Mouse (Mus musculus): Measurements from ENCODE around the gene Stoml1. TPM values are rescaled to one million over a fixed set of nuclear protein-coding genes. Genes with fewer than 3 reads are reported as not detected.

Gene Stoml1
- polyA plus RNA-seq, 2 experiments = 28.7 to 47.2 TPM

DNA sequence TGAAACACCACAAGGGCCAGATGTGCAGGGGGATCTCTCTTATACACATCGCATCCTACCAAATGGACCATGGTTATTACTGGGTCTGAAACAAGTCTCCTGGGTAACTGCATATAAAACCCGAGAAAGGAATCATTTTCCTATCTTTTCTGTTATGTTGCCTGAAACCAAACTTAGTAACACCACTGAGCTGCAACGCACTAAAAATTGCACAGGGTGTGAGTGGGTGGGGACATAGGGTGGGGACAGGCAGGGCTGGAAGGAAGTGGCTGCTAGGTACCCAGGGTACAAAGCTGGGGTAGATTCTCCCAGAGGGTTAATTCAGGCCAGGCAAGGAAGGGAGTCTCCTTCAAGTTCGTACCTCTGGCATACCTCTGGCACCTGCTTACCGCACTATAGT, 10.3 kb upstream of the Stoml1 start:
- no peak for TF ChIP-seq POLR2A (IDR thresholded peaks at IDR 0.05; ENCODE audit: borderline replicate concordance, extremely low read depth, insufficient read depth, insufficient read length)
- no peak overlapping the region for H3K4me3 ChIP-seq (replicated peaks; ENCODE audit: low read length)
- H3K4me1 ChIP-seq (ENCODE audit: control insufficient read depth, insufficient read depth, low read length) = peaks cover 24% of the 10 kb centered on the region
- H3K27ac ChIP-seq (replicated peaks; ENCODE audit: low read depth, low read length) = no peak overlapping the region
- H3K27me3 ChIP-seq (ENCODE audit: control insufficient read depth, insufficient read depth, low read length) = no peaks in the 10 kb centered on the region
- no peaks in the 10 kb centered on the region for H3K9me3 ChIP-seq (ENCODE audit: control insufficient read depth, low read length)
- DNase-seq (ENCODE audit: low spot score) (no peak), ATAC-seq (ENCODE audit: low FRiP score, low read depth) (no peak)
- H3K4me2 ChIP-seq (replicated peaks; ENCODE audit: low read depth, low read length, severe bottlenecking) = no peak overlapping the region
- H3K9ac ChIP-seq (ENCODE audit: low read depth, low read length, severe bottlenecking) = no peak overlapping the region
- 62% methylated on average over 5 of the region's 5 CpGs for WGBS
- H3K36me3 ChIP-seq (ENCODE audit: control insufficient read depth, insufficient read depth, low read length) = peaks cover 7% of the 10 kb centered on the region

DNA sequence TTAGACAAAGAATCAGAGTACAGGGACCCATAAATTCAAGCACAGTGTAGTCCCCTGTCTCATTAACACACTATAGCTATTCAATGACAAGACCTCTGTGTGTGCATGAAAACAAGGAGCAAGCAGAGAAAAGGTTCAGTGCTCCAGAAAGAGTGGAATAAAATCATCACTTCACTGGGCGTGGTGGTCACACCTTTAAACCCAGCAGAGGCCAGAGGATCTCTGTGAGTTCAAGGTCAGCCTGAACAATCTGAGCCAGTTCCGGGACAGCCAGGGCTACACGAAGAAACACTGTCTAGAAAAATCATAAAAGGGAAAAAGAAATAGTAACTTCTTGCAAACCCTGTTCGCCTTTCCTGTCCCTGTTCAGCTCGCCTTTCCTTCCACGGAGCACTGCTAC, 9.3 kb upstream of the Stoml1 start:
- TF ChIP-seq POLR2A (IDR thresholded peaks at IDR 0.05; ENCODE audit: borderline replicate concordance, extremely low read depth, insufficient read depth, insufficient read length) = no peak
- Histone ChIP-seq H3K9me3 (ENCODE audit: control insufficient read depth, low read length) (no peaks in the 10 kb centered on the region), H3K9ac (ENCODE audit: low read depth, low read length, severe bottlenecking) (no peak overlapping the region), H3K27ac (replicated peaks; ENCODE audit: low read depth, low read length) (no peak overlapping the region), H3K36me3 (ENCODE audit: control insufficient read depth, insufficient read depth, low read length) (peaks cover 7% of the 10 kb centered on the region), H3K4me2 (replicated peaks; ENCODE audit: low read depth, low read length, severe bottlenecking) (no peak overlapping the region), H3K27me3 (ENCODE audit: control insufficient read depth, insufficient read depth, low read length) (no peaks in the 10 kb centered on the region), H3K4me1 (ENCODE audit: control insufficient read depth, insufficient read depth, low read length) (peaks cover 29% of the 10 kb centered on the region), H3K4me3 (replicated peaks; ENCODE audit: low read length) (no peak overlapping the region)
- 88% methylated on average over 6 of the region's 6 CpGs for WGBS
- no peak for DNase-seq (ENCODE audit: low spot score)
- no peak for ATAC-seq (ENCODE audit: low FRiP score, low read depth)

DNA sequence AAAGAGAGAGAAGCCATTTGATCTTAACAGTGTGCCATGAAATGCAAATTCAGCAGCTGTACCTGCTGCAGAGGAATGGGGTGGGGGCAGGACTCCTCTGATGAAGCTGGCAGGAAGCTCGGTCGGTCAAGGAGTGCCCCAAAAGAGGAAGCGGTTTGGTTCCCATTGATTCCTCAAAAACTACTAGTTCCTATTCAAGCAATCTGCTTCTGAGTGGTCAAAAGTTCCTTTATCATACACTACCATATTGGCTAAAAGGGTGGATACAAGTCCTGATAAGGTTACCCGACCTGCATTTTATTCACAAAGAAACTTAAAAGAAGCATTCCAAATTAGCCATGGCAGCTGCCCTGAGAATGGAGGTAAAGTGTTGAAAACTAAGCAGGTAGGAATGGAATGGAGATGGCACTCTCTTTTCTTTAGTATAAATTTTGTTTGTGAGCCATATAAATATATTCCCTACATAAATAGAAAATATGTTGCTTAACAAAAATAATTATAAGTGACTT, 6.8 kb upstream of the Stoml1 start:
- Histone ChIP-seq H3K4me2 (replicated peaks; ENCODE audit: low read depth, low read length, severe bottlenecking) (no peak overlapping the region), H3K27ac (replicated peaks; ENCODE audit: low read depth, low read length) (no peak overlapping the region), H3K36me3 (ENCODE audit: control insufficient read depth, insufficient read depth, low read length) (peaks cover 4% of the 10 kb centered on the region), H3K9ac (ENCODE audit: low read depth, low read length, severe bottlenecking) (no peak overlapping the region), H3K4me1 (ENCODE audit: control insufficient read depth, insufficient read depth, low read length) (peaks cover 40% of the 10 kb centered on the region), H3K27me3 (ENCODE audit: control insufficient read depth, insufficient read depth, low read length) (no peaks in the 10 kb centered on the region), H3K9me3 (ENCODE audit: control insufficient read depth, low read length) (no peaks in the 10 kb centered on the region), H3K4me3 (replicated peaks; ENCODE audit: low read length) (no peak overlapping the region)
- ATAC-seq (ENCODE audit: low FRiP score, low read depth) (no peak), DNase-seq (ENCODE audit: low spot score) (no peak)
- WGBS = 66% methylated on average over 4 of the region's 4 CpGs
- no peak for TF ChIP-seq POLR2A (IDR thresholded peaks at IDR 0.05; ENCODE audit: borderline replicate concordance, extremely low read depth, insufficient read depth, insufficient read length)

DNA sequence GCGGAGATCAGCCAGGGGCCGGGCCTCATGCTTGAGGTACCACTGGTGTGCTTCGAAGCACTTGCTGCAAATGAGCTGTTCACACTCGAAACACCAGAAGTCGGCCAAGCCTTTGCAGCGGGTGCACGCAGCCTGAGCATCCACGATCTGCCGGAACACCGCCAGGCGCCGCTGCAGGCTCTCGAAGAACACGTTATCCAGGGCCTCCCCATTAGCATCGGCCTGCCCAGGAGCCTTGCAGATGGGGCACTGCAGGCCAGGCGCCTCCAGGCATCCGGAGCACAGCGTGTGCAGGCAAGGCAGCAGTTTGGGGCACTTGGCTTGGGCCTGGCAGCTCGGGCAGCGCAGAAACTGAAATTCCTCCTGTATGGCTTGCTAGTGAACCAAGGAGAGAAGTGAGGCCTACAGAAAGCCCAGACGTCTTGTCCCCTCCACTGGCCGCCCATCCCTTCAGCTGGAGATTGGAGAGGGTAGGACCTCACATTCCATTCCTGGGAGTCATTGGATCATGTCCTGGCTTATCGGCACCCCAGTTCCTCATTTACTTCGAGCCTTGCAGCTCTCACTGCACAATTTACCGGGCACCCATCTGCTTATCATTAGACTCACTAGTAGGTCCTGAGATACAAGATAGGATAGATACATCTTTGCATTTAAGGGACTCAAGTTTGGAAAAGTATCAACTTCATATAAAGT, 5.8 kb upstream of the Stoml1 start:
- peak; percentile 80 for DNase-seq (ENCODE audit: low spot score)
- Histone ChIP-seq H3K27me3 (ENCODE audit: control insufficient read depth, insufficient read depth, low read length) (no peaks in the 10 kb centered on the region), H3K9me3 (ENCODE audit: control insufficient read depth, low read length) (no peaks in the 10 kb centered on the region), H3K4me2 (replicated peaks; ENCODE audit: low read depth, low read length, severe bottlenecking) (peak overlapping the region; percentile 49), H3K27ac (replicated peaks; ENCODE audit: low read depth, low read length) (0 out of 2 replicates have a peak overlapping the region, but pooled peaks have one; percentile 4), H3K36me3 (ENCODE audit: control insufficient read depth, insufficient read depth, low read length) (peaks cover 4% of the 10 kb centered on the region), H3K4me1 (ENCODE audit: control insufficient read depth, insufficient read depth, low read length) (peaks cover 30% of the 10 kb centered on the region), H3K4me3 (replicated peaks; ENCODE audit: low read length) (peak overlapping the region; percentile 26), H3K9ac (ENCODE audit: low read depth, low read length, severe bottlenecking) (peak overlapping the region; percentile 54)
- WGBS = 7% methylated on average over 25 of the region's 25 CpGs
- TF ChIP-seq POLR2A (IDR thresholded peaks at IDR 0.05; ENCODE audit: borderline replicate concordance, extremely low read depth, insufficient read depth, insufficient read length) = no peak
- peak; percentile 72 for ATAC-seq (ENCODE audit: low FRiP score, low read depth)

DNA sequence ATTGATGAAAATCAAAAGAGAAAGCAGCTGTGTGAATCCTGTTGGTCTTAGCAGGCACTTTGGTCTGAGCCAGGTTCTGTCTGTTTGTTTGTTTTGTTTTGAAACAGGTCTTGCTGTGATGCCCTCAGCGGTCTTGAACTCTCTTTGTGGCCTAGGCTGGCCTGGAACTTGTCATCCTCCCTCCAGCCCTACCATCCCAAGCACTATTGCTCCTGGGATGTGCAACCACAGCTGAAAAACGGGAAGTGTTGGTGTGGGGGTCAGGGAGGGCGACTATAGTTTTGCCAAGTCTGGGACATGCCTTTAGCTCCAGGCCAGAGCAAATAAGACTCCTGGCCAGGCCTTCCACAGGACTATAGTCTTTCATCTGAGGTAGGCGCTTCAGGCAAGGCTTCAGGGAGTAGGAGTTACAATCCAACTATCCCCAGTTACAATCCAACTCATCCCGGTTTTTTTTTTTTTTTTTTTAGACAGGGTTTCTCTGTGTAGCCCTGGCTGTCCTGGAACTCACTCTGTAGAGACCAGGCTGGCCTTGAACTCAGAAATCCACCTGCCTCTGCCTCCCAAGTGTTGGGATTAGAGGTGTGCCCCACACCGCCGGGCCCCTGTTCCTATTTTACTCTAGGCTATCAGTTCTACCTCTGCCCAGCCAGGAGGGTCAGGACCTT, 4.1 kb upstream of the Stoml1 start:
- no peak for TF ChIP-seq POLR2A (IDR thresholded peaks at IDR 0.05; ENCODE audit: borderline replicate concordance, extremely low read depth, insufficient read depth, insufficient read length)
- no peak for ATAC-seq (ENCODE audit: low FRiP score, low read depth)
- peak overlapping the region; percentile 91; the same call in 1 of the 2 replicates for H3K27ac ChIP-seq (replicated peaks; ENCODE audit: low read depth, low read length)
- peak overlapping the region; percentile 56 for H3K4me3 ChIP-seq (replicated peaks; ENCODE audit: low read length)
- H3K9ac ChIP-seq (ENCODE audit: low read depth, low read length, severe bottlenecking) = peak overlapping the region; percentile 70
- no peaks in the 10 kb centered on the region for H3K9me3 ChIP-seq (ENCODE audit: control insufficient read depth, low read length)
- no peaks in the 10 kb centered on the region for H3K27me3 ChIP-seq (ENCODE audit: control insufficient read depth, insufficient read depth, low read length)
- DNase-seq (ENCODE audit: low spot score) = no peak
- peak overlapping the region; percentile 81 for H3K4me2 ChIP-seq (replicated peaks; ENCODE audit: low read depth, low read length, severe bottlenecking)
- H3K36me3 ChIP-seq (ENCODE audit: control insufficient read depth, insufficient read depth, low read length) = peaks cover 4% of the 10 kb centered on the region
- WGBS = 37% methylated on average over 7 of the region's 7 CpGs
- peaks cover 27% of the 10 kb centered on the region for H3K4me1 ChIP-seq (ENCODE audit: control insufficient read depth, insufficient read depth, low read length)

Data from limb, embryonic 14.5 days (tissue).